Mouse (Mus musculus): ENCODE measurements around the gene Srcap.
"Not testable (repeated sequence)": the region's sequence is repeated elsewhere in the genome, so short reads cannot be mapped to it uniquely, and the experiment has no call there.

Srcap gene

DNA sequence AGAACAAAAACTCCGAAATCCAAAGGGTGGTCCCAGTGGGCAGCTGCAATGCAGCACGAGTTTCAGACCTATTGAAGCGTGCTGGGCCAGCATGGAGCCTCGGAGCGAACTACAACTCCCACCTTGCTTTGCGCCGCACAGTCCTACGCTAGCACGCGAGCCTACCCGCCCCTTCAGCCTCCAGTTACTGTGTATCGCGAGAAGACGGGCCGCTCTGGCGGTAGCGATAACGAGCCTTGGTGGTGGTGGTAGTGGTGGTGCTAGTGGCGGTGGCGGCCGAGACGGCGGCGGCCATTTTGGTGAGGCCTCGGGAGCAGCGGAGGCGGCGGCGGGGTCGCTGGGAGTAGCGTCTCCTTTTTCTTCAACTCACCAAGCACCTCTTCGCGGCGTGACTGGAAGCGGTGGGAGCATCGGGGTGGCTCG is at the start of gene Srcap:
TSS of gene Srcap (plus strand) at position 176 of the 423 bp plus-strand sequence.
- DNase-seq (ENCODE audit: low spot score) = peak; percentile 88

DNA sequence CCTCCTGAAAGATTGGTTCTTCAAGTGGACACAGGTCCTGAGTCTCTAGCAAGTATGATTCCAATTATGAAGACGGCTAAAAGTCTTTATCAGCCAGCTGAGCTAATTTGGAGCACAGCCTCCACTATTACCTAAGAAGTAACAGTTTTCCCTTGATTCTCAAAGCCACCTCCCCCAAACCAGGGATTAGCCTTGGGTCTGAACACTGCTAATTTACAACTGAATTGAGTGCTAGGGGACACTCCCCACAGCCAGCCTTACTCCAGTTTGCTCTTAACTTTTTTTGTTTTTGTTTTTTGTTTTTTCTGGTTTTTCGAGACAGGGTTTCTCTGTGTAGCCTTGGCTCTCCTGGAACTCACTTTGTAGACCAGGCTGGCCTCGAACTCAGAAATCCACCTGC is 46.6 kb upstream of the Srcap start:
- DNase-seq (ENCODE audit: low spot score) = no peak

DNA sequence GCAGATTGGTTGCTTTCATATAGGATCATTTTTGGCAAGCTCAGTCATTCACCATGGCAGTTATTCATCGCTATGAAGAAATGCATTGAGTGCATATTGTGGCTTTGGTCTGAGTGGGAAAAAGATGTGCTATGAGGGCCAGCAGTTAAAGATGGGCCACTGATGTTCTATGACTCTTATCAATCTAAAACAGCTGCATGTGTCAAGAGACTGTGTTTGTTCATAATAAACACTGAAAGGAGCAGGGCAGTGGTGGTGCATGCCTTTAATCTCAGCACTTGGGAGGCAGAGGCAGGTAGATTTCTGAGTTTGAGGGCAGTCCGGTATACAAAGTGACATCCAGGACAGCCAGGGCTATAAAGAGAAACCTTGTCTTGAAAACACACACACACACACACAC is 46.1 kb upstream of the Srcap start:
- DNase-seq (ENCODE audit: low spot score) = not testable (repeated sequence)

DNA sequence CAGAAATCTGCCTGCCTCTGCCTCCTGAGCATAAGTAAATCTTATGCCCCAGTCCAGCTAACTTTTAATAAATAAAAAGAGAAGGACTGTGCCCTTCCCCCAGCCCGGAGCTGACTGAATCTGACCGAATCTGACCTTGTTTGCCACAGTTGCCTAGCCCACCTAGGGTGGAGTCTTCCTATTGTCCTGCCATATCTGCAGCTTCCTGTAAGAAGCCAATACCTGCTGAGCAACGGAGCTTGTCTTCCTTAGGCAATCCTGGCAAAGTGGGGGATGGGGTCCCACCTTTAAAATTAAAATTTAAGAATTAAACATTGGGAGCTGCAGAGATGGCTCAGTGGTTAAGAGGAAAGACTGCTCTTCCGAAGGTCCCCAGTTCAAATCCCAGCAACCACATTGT is 45.2 kb upstream of the Srcap start:
- DNase-seq (ENCODE audit: low spot score) = no peak

DNA sequence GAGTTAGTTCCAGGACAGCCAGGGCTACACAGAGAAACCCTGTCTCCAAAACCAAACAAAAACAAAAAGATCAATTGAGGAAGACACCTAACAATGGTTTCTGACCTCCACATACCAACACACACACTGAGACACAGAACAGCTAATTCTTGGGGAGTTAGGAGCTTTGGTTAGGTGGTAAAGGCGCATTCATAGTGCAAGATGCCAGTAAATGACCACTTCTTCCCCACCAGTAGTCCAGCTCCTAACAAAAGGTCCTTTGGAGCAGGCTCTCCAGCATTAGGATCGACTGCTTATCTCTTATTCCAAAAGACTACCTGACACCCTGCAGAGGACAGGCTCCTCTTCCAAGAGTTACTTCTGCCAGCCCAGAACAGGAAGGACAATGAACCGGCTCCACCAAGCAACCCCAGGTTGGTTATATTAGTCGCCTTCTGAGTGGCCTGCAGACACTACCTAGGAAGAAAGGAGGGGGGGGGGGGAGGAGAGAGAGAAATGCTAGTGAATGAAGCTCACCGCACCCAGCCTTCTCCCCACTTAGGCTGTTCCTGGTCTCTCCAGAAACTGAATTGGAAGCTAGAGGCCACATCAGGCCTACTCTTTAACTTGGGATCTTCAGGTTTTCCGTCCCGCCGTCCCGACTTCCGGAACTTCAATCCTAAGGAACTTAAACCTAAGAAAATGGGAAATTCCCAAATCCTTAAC is 41.6 kb upstream of the Srcap start:
- no peak for DNase-seq (ENCODE audit: low spot score)

DNA sequence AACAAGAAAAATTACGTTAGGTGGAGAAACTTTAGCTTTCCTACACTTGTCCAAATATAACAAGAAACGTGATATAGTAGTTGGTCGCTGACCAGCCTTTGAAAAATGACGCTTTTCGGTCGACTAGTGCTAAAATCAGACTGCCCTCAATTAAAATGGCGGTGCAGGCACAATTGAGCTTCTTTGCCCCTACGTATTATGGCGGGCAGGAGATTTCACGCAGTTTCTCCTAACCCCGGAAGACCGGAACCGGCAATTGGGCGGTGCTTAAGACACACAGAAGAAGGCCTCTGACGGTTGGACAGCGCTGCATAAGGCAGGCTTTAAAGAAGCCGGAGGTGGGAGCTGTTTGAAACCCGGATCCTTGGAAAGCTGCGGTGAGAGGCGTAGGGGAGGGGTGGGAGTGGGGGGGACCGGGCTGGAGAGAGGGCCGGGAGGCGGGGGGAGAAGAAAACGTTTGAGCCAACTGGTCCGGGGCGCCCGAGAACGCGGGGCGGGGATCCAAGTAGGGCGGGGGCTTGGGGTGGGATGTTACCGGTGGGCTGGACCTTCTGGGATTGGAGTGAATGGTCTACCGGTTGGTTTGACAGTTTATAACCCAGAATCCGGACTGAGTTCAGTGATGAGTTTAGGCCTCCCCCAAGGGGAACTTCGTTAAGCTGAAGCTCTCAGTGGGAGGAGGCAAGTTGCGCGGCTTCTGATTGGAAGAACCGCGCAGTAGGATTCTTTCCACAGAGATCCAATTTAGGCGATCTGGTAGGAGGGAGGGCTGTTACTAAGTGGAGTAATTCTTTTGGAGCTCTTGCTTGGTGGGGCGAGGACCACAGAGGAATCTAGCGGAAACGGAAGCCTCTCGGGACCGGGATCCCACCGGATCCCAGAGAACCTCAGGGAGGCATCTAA is 40.8 kb upstream of the Srcap start:
- DNase-seq (ENCODE audit: low spot score) = peak; percentile 56

DNA sequence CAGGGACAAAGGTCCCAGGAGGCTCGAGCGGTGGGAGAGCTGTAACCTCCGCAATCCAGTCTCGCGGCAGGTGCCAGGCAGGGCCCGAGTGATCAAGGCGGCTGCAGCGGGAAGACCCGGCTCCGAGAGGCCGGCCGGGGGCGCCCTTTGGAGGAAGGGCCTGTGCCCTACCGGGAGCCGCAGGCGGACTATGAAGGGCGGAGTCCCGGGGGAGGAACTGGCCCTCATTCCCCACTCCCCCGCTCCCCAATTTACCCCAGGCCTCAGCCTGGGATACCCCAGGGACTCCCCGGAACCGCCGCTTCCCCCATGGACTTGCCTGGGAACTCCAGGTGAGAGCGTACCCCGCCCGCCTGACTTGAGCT is 40.2 kb upstream of the Srcap start:
- peak; percentile 45 for DNase-seq (ENCODE audit: low spot score)

DNA sequence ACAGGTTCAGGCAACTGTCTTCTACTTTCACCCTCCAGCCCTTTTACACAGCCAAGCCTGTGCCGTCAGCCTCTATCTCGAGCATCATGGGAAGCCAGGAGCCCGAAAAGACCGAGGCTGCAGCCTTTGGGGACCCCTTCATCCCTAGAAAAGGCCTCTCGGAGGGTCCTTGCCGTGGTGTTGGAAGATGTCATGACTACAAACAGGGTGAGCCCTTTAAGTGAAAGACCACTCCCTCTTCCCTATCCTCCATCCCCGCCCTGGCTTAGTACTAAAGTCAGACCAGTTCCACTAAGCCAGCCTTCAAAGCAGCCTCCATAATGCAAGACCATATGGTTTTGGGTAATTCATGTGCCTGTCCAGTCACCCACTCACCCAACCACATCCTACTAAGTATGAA is 39.7 kb upstream of the Srcap start:
- DNase-seq (ENCODE audit: low spot score) = no peak

DNA sequence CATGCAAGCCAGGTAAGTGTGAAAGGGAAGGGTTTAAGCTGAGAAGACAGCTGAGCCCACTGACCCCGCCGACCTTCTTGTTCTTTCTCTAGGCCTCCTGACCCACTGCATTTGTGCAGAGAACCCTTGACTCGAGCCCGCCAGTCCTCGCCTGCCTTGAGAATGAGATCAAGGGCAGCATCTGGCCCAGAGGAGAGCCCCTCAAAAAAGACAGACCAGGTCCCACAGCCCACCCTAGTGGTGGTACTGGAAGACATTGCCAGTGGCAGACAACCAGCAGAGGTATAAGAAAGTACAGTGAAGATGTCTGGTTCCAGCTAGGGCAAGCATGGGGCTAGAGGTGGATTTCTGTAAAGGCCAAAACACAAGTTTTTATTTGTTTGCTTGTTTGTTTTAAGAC is 38.1 kb upstream of the Srcap start:
- no peak for DNase-seq (ENCODE audit: low spot score)

DNA sequence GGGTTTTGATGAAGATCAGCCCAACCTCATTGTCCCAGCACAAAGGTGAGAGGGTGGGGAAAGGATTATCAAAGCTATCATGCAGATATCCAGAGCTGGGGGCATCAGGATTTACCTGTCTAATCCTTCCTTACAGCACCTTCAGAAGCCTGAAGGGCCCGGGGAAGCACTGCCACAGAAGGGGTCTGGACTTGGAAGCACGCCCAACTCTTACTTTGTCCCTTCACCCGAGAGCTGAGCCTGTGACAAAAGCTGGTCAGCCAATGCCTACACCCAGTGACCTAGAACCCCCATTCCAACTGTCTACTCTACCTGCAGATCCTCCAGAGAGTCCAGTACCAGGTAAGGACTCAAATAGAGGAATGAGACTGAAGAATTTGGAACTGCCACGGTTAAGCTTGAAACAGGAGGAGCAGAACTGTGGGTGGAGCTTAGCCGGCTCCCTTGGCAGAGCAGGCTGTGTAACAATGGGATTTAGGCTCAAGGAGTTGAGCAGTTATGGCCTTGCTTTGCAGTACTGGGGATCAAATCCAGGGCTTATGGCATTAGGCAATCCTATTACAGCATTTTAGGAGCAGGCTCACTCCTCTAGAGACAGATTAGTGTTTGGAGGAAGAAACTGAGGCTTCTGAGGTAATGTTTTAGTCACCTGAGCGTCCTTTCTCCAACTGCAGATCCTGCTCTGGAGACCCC is 37.3 kb upstream of the Srcap start:
- DNase-seq (ENCODE audit: low spot score) = no peak

DNA sequence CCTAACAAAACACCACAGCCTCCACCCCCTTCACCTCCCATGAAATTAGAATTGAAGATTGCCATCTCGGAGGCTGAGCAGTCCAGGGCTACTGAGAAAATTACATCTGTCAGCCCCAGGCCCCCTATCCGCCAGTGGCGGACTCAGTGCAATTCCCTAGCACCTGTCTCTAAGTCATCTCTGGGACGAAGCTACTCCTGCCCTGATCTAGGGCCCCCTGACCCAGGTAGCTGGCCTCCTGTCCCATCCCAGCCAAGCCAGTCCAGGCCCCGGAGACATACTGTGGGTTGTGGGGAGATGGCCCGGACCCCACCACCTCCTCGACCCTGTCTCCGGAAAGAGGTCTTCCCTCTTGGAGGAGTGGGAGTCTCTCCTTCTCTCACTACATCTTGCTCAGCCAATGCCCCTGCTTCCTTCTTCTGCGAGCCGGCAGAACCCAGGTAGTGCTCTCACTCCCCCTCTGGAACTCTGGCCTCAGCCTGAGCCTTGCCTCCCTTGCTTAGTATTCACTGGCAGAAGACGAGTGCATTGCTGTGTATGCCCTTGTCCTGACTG is 36.5 kb upstream of the Srcap start:
- no peak for DNase-seq (ENCODE audit: low spot score)

DNA sequence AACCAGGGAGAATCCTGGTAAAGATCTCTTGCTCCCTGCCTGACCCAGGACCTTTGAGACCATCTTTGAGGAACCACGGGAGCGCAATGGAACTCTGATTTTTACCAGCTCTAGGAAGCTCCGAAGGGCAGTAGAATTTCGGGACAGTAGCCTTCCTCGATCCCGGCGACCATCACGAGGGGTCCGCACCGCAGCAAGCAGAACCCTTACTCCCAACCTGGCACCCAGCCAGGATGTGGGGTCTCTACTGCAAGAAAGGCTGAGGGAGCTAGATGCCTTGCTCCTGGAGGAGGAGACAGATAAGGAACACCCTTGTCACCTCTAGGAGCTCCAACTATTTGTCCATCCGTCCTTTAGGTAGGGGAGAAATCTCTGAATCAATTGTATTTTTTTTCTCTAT is 35.4 kb upstream of the Srcap start:
- no peak for DNase-seq (ENCODE audit: low spot score)

DNA sequence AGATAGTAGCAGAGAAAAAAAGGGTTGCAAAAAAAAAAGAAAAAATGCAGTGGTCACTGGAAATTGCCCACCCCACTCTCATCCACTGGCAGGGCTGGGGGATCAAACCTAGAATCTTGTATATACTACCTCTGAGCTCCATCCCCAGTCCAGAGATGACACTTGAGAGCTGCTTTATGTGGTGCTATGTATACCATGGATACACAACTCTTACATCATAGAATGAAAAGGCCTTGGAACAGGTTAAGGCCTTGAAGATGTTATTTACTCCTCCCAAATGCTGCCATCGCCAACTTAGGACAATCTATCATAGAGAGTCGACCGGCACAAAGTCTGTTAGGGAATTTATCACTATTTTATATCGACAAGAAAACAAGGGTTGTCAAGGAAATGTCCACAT is 34.9 kb upstream of the Srcap start:
- DNase-seq (ENCODE audit: low spot score) = no peak

DNA sequence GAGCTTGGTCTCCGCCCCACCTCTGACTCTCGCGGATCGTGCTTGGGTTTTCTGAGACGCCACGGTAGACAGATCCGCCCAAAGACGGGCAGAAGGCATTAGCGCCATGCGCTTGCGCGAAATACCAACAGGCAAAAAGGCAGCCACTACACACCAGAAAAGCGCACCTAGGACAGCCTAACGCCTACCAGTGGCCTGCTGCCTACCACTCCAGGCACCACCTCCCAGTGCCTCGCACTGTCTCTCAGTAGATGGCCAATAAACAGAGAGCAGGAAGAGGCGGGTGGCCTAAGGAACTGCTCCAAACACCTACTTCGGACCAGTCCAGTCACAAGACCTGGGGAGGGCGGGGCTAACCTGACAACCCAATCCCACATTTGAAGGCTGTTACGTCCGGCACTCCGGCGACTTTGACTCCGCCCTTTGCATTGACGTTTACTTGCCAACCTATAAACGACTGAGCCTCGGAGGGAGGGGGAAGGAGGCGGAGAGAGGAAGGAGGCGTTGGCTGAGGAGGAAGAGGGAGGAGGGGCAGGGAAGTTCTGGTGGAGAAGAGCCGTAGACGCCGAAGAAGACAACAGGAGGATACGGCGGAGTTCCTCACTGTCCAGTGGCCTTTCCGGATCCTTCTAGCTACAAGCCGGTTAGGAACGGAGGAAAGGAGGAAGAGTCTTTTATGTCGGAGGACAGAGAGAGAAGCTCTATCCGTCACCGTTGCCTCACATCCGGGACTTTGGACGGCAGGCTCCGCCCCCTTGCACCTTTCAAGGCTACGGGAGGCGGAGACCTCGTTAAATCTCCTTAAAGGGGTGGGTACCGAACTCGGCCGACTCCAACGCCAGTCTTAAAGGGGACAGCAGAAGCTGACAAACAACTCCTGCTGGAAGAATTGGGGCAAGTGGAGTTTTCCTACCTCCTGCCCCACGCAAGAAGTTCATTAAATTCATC is 33.8 kb upstream of the Srcap start:
- peak; percentile 96 for DNase-seq (ENCODE audit: low spot score)

DNA sequence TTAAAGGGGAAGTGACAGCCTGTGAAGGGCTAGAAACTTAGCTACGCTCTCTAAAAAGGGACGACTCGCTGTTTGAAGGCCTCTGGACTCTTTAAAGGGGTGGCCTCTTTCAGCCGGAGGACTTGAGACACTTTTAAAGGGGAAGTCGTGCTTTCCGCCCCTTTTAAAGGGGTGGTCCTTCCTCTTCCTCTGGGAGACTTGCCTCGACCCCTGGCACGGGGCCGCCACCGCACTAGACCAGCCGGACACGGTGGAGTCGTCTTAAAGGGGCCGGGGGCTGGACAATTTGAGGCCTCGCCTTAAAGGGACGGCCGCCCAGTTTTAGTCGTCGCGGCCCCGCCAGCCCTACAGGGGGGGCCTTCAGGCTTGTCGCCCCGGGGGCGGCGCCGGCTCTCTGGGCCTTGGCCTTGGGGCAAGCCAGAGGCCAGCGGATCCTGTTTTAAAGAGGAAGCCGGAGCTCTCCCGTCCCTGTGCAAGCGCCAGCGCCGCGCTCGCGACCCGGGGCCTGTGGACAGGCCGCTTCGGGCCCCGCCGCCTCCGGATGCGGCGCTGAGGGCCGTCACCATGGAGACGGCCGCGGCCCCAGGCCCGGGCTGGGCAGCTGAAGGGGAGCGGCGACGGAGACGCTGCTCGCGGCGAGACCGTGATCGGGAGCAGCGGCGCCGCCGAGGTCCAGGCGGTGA is 33.0 kb upstream of the Srcap start, which contains the start of gene Fbrs:
TSS of gene Fbrs (plus strand) at position 565 of the 683 bp plus-strand sequence.
- DNase-seq (ENCODE audit: low spot score) = peak; percentile 92

DNA sequence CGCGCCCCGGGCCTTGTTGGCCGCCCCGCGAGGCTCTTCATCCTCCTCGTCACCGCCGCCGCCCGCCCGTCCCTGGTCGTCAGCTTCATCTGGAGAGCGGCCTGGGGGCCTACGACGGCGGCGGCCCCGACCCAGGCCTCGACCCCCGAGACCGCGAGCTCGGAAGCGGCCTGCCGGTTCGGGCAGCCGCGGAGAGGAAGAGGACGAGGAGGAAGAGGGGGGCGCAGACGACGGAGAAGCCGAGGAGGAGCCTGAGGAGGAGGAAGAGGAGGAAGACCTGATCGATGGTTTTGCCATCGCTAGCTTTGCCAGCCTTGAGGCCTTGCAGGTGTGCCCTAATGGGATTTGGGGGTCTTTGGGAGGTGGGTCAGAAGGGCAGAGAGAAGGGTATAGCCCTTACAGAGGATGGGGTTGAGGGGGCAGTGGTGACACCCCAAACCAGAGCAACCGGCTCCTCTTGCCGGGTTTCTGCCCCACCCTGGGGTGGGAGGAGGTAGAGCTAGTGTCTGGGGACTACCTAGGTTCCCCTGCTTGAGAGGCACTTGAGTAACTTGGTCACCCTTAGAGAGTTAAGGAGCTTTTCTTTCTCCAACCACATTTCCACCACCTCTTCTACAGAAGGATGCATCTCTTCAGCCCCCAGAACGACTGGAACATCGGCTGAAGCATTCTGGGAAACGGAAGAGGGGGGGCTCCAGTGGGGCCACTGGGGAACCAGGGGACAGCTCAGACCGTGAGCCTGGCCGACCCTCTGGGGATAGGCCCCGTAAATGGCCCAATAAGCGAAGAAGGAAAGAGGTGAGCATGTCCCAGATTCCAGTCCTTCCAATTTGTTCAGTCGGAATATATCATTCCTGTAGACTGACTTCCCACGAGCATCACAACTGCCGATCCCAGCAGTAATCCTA is 32.2 kb upstream of the Srcap start:
- no peak for DNase-seq (ENCODE audit: low spot score)

DNA sequence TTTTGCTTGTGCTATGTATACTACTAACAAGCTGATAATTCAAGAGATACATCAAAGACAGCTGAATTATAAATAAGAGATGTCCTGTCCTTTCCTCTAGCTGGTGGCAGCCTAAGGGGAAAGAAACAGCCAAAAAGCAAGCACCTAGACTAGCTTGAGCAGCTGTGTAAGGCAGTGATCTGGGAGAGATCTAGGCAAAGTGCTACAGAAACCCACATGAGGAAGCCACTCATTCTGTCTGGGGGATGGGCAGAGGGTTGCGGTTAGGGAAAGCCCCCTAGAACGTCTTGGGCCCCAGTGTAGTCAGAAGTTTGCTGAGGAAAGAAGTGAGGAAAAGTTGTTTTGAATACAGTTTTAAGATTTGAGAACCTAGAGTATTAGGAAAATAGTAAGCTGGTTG is 31.5 kb upstream of the Srcap start:
- DNase-seq (ENCODE audit: low spot score) = no peak

DNA sequence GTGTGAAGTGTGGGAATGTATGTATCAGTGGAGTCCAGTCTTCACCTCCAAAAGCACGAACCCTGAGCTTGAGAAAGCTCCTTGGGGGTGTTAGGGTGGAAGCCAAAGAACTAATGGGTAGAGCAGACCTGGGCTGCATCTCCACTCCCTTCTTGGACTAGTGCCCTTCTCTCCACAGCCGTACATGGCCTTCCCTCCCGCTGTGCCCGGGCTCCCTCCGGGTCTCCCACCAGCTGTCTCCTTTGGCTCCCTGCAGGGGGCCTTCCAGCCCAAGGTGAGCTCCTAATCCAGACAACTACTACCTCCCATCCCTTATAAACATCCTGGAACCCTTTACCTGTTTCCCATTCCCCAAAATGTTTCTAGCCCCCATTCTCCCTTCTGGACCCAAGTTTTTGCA is 26.4 kb upstream of the Srcap start:
- no peak for DNase-seq (ENCODE audit: low spot score)

DNA sequence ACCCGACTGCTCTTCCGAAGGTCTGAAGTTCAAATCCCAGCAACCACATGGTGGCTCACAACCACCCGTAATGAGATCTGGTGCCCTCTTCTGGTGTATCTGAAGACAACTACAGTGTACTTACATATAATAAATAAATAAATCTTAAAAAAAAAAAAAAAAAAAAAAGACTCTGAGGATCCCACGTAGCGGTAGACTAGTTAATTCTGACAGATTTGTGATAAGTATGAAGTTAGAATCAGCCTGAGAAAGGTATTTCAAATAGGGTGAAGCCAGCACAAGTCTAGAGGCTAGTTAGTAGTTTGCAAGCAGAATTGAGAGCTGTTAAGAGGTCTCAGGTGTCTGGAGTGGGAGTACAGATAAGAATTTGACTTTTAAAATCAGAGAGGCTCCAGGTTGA is 23.4 kb upstream of the Srcap start:
- DNase-seq (ENCODE audit: low spot score) = not testable (repeated sequence)

DNA sequence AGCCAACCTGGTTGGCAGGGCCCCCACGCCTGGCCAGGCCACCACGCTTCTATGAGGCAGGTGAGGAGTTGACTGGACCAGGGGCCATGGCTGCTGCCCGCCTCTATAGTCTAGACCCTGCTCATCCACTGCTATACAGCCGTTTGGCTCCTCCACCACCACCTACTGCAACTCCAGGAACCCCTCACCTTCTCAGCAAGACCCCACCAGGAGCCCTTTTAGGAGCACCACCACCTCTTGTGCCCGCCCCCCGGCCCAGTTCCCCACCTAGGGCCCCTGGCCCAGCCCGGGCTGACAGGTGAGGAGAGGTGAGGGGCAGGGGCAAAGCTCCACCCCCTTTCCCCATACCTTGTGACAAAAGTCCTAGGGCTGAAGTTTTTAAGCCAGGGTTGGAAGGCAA is 21.8 kb upstream of the Srcap start:
- no peak for DNase-seq (ENCODE audit: low spot score)

Data from ovary, postnatal 10 days (tissue).